Mouse (Mus musculus) MEL (cell line): ENCODE results near the gene Fen1. TPM values are rescaled to one million over a fixed set of nuclear protein-coding genes. Genes with fewer than 3 reads are reported as not detected.
A peak's percentile ranks its signal among the peaks of the same experiment; 100 is the strongest.

Source experiments
- DNase-seq: peaks from one replicate; pipeline ENCODE4 v3.0.0; 2011; ENCODE audit warnings: low read depth, low spot score
- H3K27ac ChIP-seq: 2 replicates; pipeline ENCODE4 v1.5.1; 2012; ENCODE audit warnings: low read depth, mild to moderate bottlenecking, control low read depth, low read length, moderate library complexity; ENCODE audit not compliant: control insufficient read depth
- H3K27me3 ChIP-seq, 2 experiments: fragments of 150-350 bp in 1 of 2; sonication (generic) in 1 of 2; 2 replicates each; pipeline ENCODE4 v1.6.1; 2012; ENCODE audit warnings: low read length in 2 of 2, mild to moderate bottlenecking in 2 of 2, improper control_type of control experiment in 1 of 2, moderate library complexity in 1 of 2; ENCODE audit not compliant: insufficient read depth in 2 of 2, control insufficient read depth in 1 of 2
- H3K36me3 ChIP-seq, 2 experiments: 2 replicates each; pipeline ENCODE4 v1.6.1; 2012 to 2014; ENCODE audit warnings: low read length in 2 of 2, improper control_type of control experiment in 1 of 2, inconsistent platforms in 1 of 2, mild to moderate bottlenecking in 1 of 2; ENCODE audit not compliant: insufficient read depth in 2 of 2, control insufficient read depth in 1 of 2
- H3K4me1 ChIP-seq, 2 experiments: fragments of 150-350 bp in 1 of 2; sonication (generic) in 1 of 2; 2 replicates each; pipeline ENCODE4 v1.6.1; 2012; ENCODE audit warnings: low read length in 2 of 2, improper control_type of control experiment in 1 of 2, mild to moderate bottlenecking in 1 of 2; ENCODE audit not compliant: insufficient read depth in 2 of 2, control insufficient read depth in 1 of 2
- H3K4me3 ChIP-seq, 2 experiments: fragments of 150-350 bp in 1 of 2; sonication (generic) in 1 of 2; 2 replicates each; pipeline ENCODE4 v1.5.1; 2012; ENCODE audit warnings: low read depth in 2 of 2, low read length in 2 of 2, mild to moderate bottlenecking in 2 of 2, moderate library complexity in 2 of 2, control low read depth in 1 of 2, improper control_type of control experiment in 1 of 2; ENCODE audit not compliant: control insufficient read depth in 1 of 2, insufficient read depth in 1 of 2
- H3K79me2 ChIP-seq: 2 replicates; pipeline ENCODE4 v1.6.1; 2012; ENCODE audit warnings: mild to moderate bottlenecking, low read length, moderate library complexity; ENCODE audit not compliant: control insufficient read depth, poor library complexity, insufficient read depth
- H3K9ac ChIP-seq: 2 replicates; pipeline ENCODE4 v1.6.1; 2012; ENCODE audit warnings: low read depth, mild to moderate bottlenecking, control low read depth, low read length, moderate library complexity; ENCODE audit not compliant: control insufficient read depth, poor library complexity, severe bottlenecking
- H3K9me3 ChIP-seq: fragments of 150-350 bp; sonication (generic); replicated peaks from 2 replicates; pipeline ENCODE4 v1.6.1; 2012; ENCODE audit warnings: mild to moderate bottlenecking, low read length, improper control_type of control experiment, moderate library complexity; ENCODE audit not compliant: insufficient read depth
- BHLHE40 ChIP-seq: IDR thresholded peaks from 2 replicates; pipeline ENCODE4 v1.6.1; 2012; ENCODE audit warnings: low read depth, mild to moderate bottlenecking, inconsistent platforms, low read length, improper control_type of control experiment, borderline replicate concordance
- CHD1 ChIP-seq: IDR thresholded peaks from 2 replicates; pipeline ENCODE4 v1.6.1; 2012; ENCODE audit warnings: low read depth, mild to moderate bottlenecking, inconsistent platforms, low read length, improper control_type of control experiment
- ETS1 ChIP-seq: IDR thresholded peaks from 2 replicates; pipeline ENCODE4 v1.6.1; 2012; ENCODE audit warnings: low read depth, mild to moderate bottlenecking, inconsistent platforms, low read length, improper control_type of control experiment, moderate library complexity
- GABPA ChIP-seq: IDR thresholded peaks from 2 replicates; pipeline ENCODE4 v1.6.1; 2012; ENCODE audit warnings: low read depth, mild to moderate bottlenecking, inconsistent platforms, low read length, improper control_type of control experiment, moderate library complexity
- GATA1 ChIP-seq: IDR thresholded peaks from 2 replicates; pipeline ENCODE4 v1.6.1; 2011; ENCODE audit warnings: low read depth, low read length, improper control_type of control experiment
- JUND ChIP-seq: IDR thresholded peaks from 2 replicates; pipeline ENCODE4 v1.6.1; 2011; ENCODE audit warnings: low read depth, mild to moderate bottlenecking, improper control_type of control experiment, low read length
- MEF2A ChIP-seq: IDR thresholded peaks from 2 replicates; pipeline ENCODE4 v1.6.1; 2014; ENCODE audit warnings: low read depth, mild to moderate bottlenecking, inconsistent platforms, low read length, improper control_type of control experiment; ENCODE audit not compliant: poor library complexity, insufficient replicate concordance, severe bottlenecking; ENCODE audit errors: extremely low read depth
- MXI1 ChIP-seq: IDR thresholded peaks from 2 replicates; pipeline ENCODE4 v1.6.1; 2011; ENCODE audit warnings: mild to moderate bottlenecking, low read depth, low read length, improper control_type of control experiment
- MYC ChIP-seq: IDR thresholded peaks from 2 replicates; pipeline ENCODE4 v1.6.1; 2011; ENCODE audit warnings: low read depth, mild to moderate bottlenecking, low read length, improper control_type of control experiment, moderate library complexity
- NRF1 ChIP-seq: IDR thresholded peaks from 2 replicates; pipeline ENCODE4 v1.6.1; 2014; ENCODE audit warnings: low read depth, mild to moderate bottlenecking, inconsistent platforms, low read length, improper control_type of control experiment, moderate library complexity; ENCODE audit not compliant: poor library complexity, insufficient read depth, severe bottlenecking
- POLR2A ChIP-seq, 2 experiments: IDR thresholded peaks; 2 replicates each; pipeline ENCODE4 v1.6.1; 2011 to 2012; ENCODE audit warnings: low read length in 2 of 2, mild to moderate bottlenecking in 2 of 2, control low read depth in 1 of 2, improper control_type of control experiment in 1 of 2, low read depth in 1 of 2, moderate library complexity in 1 of 2; ENCODE audit not compliant: control insufficient read depth in 1 of 2, insufficient read depth in 1 of 2, poor library complexity in 1 of 2
- SIN3A ChIP-seq: IDR thresholded peaks from 2 replicates; pipeline ENCODE4 v1.6.1; 2012; ENCODE audit warnings: low read length, improper control_type of control experiment, inconsistent platforms
- SMC3 ChIP-seq: IDR thresholded peaks from 2 replicates; pipeline ENCODE4 v1.6.1; 2011; ENCODE audit warnings: low read depth, low read length, improper control_type of control experiment
- TAL1 ChIP-seq: IDR thresholded peaks from 2 replicates; pipeline ENCODE4 v1.6.1; 2012; ENCODE audit warnings: mild to moderate bottlenecking, inconsistent platforms, low read length, moderate library complexity, mixed read lengths
- UBTF ChIP-seq: IDR thresholded peaks from 2 replicates; pipeline ENCODE4 v1.6.1; 2012; ENCODE audit warnings: low read depth, mild to moderate bottlenecking, inconsistent platforms, low read length, improper control_type of control experiment, moderate library complexity, borderline replicate concordance; ENCODE audit not compliant: insufficient read depth
- USF1 ChIP-seq: IDR thresholded peaks from 2 replicates; pipeline ENCODE4 v1.6.1; 2014; ENCODE audit warnings: low read depth, mild to moderate bottlenecking, inconsistent platforms, low read length, improper control_type of control experiment, moderate library complexity
- ZC3H11A ChIP-seq: IDR thresholded peaks from 2 replicates; pipeline ENCODE4 v1.6.1; 2012; ENCODE audit warnings: low read depth, mild to moderate bottlenecking, inconsistent platforms, low read length, improper control_type of control experiment
- ZMIZ1 ChIP-seq: IDR thresholded peaks from 2 replicates; pipeline ENCODE4 v1.6.1; 2012; ENCODE audit warnings: low read depth, mild to moderate bottlenecking, inconsistent platforms, low read length, improper control_type of control experiment, moderate library complexity
- polyA plus RNA-seq, 2 experiments: library from polyadenylated mRNA; stranded (reverse) in 1 of 2; unstranded in 1 of 2; fragments of >175 nt in 1 of 2; fragments of >200 nt in 1 of 2; gene quantifications; 2 replicates each; pipeline versions ENCODE4 v1.2.1 to v1.2.4; 2012; ENCODE audit warnings: low replicate concordance in 2 of 2, low read depth in 1 of 2; ENCODE audit not compliant: insufficient read length in 2 of 2, insufficient read depth in 1 of 2, missing spikeins in 1 of 2
- total RNA-seq: library from RNA; depleted of rRNA; stranded (reverse); fragments of 300-350 nt; gene quantifications from 2 replicates; pipeline ENCODE4 v1.2.3, GENCODE M21; 2012

Gene Fen1
- total and polyA plus RNA-seq, 3 experiments, result 145 to 189 TPM; not detected in 1

DNA sequence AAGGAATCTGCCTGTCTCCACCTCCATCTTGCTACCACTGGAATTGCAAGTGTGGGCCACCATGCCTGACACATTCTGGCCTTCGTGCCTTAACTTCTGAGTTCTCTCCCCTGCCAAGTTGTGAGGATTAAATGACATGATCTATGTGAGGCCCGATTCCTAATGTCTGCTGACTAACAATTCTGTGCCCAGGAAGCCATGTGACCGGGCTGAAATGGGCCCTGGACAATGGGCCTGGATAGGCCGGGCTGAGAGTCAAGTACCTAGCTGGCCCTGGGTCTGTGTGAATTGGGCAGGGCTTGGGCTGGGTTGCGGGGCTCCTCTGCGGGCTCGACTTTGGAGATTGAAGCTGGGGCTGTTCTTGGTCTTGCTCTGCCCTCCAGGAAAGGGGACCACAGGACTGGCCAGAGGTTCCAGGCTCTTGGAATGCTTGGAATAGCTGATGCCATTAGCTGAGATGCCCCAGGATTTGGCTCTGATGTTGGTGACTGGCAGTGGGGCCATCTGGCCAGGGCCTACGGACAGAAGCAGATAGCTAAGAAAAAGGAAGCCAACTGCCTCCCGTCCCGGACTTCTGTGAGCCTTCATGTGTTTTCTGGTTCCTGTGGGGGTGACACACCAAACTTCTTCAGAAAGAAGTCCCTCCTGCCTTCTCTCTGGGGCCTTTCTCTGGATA, 10.0 kb upstream of the Fen1 start:
- Histone ChIP-seq H3K36me3 (no peaks in the 10 kb centered on the region), H3K4me1 (peaks cover 0 to 7% of the 10 kb centered on the region in 2 experiments; a peak in 1 of 4 replicates), H3K9me3 (no peaks in the 10 kb centered on the region)

DNA sequence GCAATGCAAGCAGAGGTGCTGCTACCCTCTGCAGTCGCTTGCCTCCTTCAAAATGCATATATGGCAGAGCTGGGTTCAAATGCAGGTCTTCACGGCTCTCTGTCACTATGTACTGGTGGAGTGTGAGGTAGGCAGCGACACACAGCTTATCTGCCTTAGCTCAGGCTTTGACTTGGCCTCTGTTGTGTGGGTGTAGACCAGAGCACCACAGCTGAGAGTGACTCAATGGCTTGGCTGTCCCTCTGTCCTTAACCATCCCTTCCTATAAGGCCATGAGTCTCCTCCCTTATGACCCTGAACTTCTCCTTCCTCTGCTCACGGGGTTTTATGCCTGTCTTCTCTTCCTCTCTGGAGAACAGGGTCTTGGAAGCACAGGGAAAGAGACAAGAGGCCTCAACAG, 6.9 kb upstream of the Fen1 start:
- DNase-seq, result peak; percentile 47
- no peak overlapping the region for H3K4me3 ChIP-seq
- TF ChIP-seq ZC3H11A (no peak), GATA1 (0 out of 2 replicates have a peak, but pooled peaks have one; percentile 15), TAL1 (peak; percentile 48)
- TF ChIP-seq, all 39 proteins: peak for 2
- Histone ChIP-seq H3K9me3 (no peaks in the 10 kb centered on the region), H3K79me2 (no peaks in the 10 kb centered on the region), H3K9ac (no peak overlapping the region), H3K4me1 (peaks cover 0 to 7% of the 10 kb centered on the region in 2 experiments; a peak in 1 of 4 replicates), H3K36me3 (no peaks in the 10 kb centered on the region; a peak in 1 of 4 replicates), H3K27me3 (no peaks in the 10 kb centered on the region), H3K27ac (no peak overlapping the region)

More for the DNA sequence above, 10.0 kb upstream of the Fen1 start:
- Histone ChIP-seq H3K27me3 (no peaks in the 10 kb centered on the region), H3K79me2 (no peaks in the 10 kb centered on the region), H3K27ac (no peak overlapping the region), H3K4me3 (no peak overlapping the region), H3K9ac (no peak overlapping the region)
- TF ChIP-seq MEF2A (no peak), CHD1 (no peak), UBTF (no peak), ZMIZ1 (no peak), SIN3A (no peak), MXI1 (no peak), BHLHE40 (no peak), MYC (no peak), USF1 (no peak), GABPA (no peak), ETS1 (no peak), POLR2A (IDR thresholded peaks at IDR 0.05; ENCODE audit: control insufficient read depth in 1 of 2, insufficient read depth in 1 of 2, low read depth in 1 of 2, low read length in 2 of 2, poor library complexity in 1 of 2) (no peak), NRF1 (no peak), SMC3 (no peak), JUND (no peak)
- no peak for DNase-seq
